Mouse (Mus musculus) midbrain, postnatal 0 days (tissue): Measurements from ENCODE around the gene Gm21992. TPM values are rescaled to one million over a fixed set of nuclear protein-coding genes. Genes with fewer than 3 reads are reported as not detected.

Source experiments
- ATAC-seq: fragments of 200-750 bp; cut with Nextera tagmentation; 2 replicates; pipeline ENCODE4 v1.8.0; 2017; ENCODE audit warnings: moderate number of reproducible peaks, mild to moderate bottlenecking, moderate TSS enrichment, moderate library complexity; ENCODE audit not compliant: low FRiP score
- DNase-seq: peaks from one replicate; pipeline ENCODE4 v3.0.0-alpha.2; 2015; ENCODE audit warnings: low spot score
- H3K27ac ChIP-seq: fragments of 300-500 bp; sonication (generic); 2 replicates; pipeline ENCODE4 v1.5.1; 2014; ENCODE audit warnings: low read depth, mild to moderate bottlenecking, low read length, mixed read lengths
- H3K27me3 ChIP-seq: fragments of 300-500 bp; sonication (generic); 2 replicates; pipeline ENCODE4 v1.6.1; 2014; ENCODE audit warnings: low read length, control low read depth, mixed read lengths; ENCODE audit not compliant: insufficient read depth
- H3K36me3 ChIP-seq: fragments of 300-500 bp; sonication (generic); 2 replicates; pipeline ENCODE4 v1.6.1; 2014; ENCODE audit warnings: low read length, control low read depth, mixed read lengths; ENCODE audit not compliant: insufficient read depth
- H3K4me1 ChIP-seq: fragments of 300-500 bp; sonication (generic); 2 replicates; pipeline ENCODE4 v1.6.1; 2014; ENCODE audit warnings: mild to moderate bottlenecking, control low read depth, antibody characterized with exemption, low read length, mixed read lengths; ENCODE audit not compliant: insufficient read depth
- H3K4me2 ChIP-seq: fragments of 300-500 bp; sonication (generic); 2 replicates; pipeline ENCODE4 v1.6.1; 2014; ENCODE audit warnings: low read depth, mild to moderate bottlenecking, low read length, mixed read lengths; ENCODE audit not compliant: poor library complexity, severe bottlenecking
- H3K4me3 ChIP-seq: fragments of 300-500 bp; sonication (generic); 2 replicates; pipeline ENCODE4 v1.5.1; 2014; ENCODE audit warnings: low read depth, mild to moderate bottlenecking, low read length, moderate library complexity
- H3K9ac ChIP-seq: fragments of 300-500 bp; sonication (generic); replicated peaks from 2 replicates; pipeline ENCODE4 v1.6.1; 2014; ENCODE audit warnings: mild to moderate bottlenecking, low read length, moderate library complexity, mixed read lengths; ENCODE audit not compliant: poor library complexity, severe bottlenecking
- H3K9me3 ChIP-seq: fragments of 300-500 bp; sonication (generic); 2 replicates; pipeline ENCODE4 v1.6.1; 2016; ENCODE audit warnings: low read length, control low read depth
- CTCF ChIP-seq: IDR thresholded peaks from 2 replicates; pipeline ENCODE4 v1.5.1; 2016; ENCODE audit warnings: antibody characterized with exemption, mild to moderate bottlenecking
- WGBS: fragments of 180-500 bp; shearing (Covaris S2); extraction: QIAGEN DNeasy Blood & Tissue Kit; methylation state at CpG from one replicate; pipeline ENCODE4 v1.1.7; 2014; 5-methylcytosine and 5-hydroxymethylcytosine counted together
- polyA plus RNA-seq: library from polyadenylated mRNA; unstranded; fragments of >200 nt; fragmentation: Nextera tagmentation; extraction: Ambion mirVana; gene quantifications from 2 replicates; pipeline ENCODE4 v1.2.1, GENCODE M21; 2015
- total RNA-seq: library from RNA; depleted of rRNA; stranded (reverse); fragments of >200 nt; gene quantifications from 2 replicates; pipeline ENCODE4 v1.2.3, GENCODE M21; 2014

Gene Gm21992
- total and polyA plus RNA-seq, 2 experiments from 2014 or later, result 8.1 to 17.9 TPM

- no peak overlapping the region for H3K9ac ChIP-seq
- H3K27me3 ChIP-seq, result no peaks in the 10 kb centered on the region
- no peak for TF ChIP-seq CTCF
- H3K27ac ChIP-seq, result no peak overlapping the region
- ATAC-seq, result no peak
- peaks cover 69% of the 10 kb centered on the region for H3K36me3 ChIP-seq
- 90% methylated on average over 5 of the region's 5 CpGs for WGBS
- H3K9me3 ChIP-seq, result no peaks in the 10 kb centered on the region
- no peak overlapping the region for H3K4me2 ChIP-seq
- DNase-seq, result no peak
- H3K4me1 ChIP-seq, result no peaks in the 10 kb centered on the region
- H3K4me3 ChIP-seq, result no peak overlapping the region
Measured at GRCm38 (mm10) chr19:4739762-4740161, 71.7 kb downstream of the Gm21992 start.

- H3K4me3 ChIP-seq, result no peak overlapping the region
- peaks cover 69% of the 10 kb centered on the region for H3K36me3 ChIP-seq
- H3K27ac ChIP-seq, result no peak overlapping the region
- ATAC-seq (no peak), DNase-seq (no peak)
- 90% methylated on average over 11 of the region's 11 CpGs for WGBS
- no peak overlapping the region for H3K9ac ChIP-seq
- H3K4me1 ChIP-seq, result no peaks in the 10 kb centered on the region
- no peaks in the 10 kb centered on the region for H3K9me3 ChIP-seq
- no peak for TF ChIP-seq CTCF
- H3K4me2 ChIP-seq, result no peak overlapping the region
- H3K27me3 ChIP-seq, result no peaks in the 10 kb centered on the region
Measured at GRCm38 (mm10) chr19:4739053-4739452, 72.4 kb downstream of the Gm21992 start.

DNA sequence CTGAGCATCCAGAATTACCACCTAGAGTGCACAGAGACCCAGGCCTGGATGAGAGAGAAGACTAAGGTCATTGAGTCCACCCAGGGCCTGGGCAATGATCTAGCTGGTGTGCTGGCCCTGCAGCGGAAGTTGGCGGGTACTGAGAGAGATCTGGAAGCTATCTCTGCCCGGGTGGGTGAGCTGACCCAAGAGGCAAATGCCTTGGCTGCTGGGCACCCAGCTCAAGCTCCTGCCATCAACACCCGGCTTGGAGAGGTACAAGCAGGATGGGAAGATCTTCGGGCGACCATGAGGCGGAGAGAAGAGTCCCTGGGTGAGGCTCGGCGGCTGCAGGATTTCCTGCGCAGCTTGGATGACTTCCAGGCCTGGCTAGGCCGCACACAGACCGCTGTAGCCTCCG lies 73.5 kb downstream of the Gm21992 start:
- H3K9ac ChIP-seq, result no peak overlapping the region
- H3K27me3 ChIP-seq, result no peaks in the 10 kb centered on the region
- ATAC-seq (no peak), DNase-seq (no peak)
- H3K4me1 ChIP-seq, result no peaks in the 10 kb centered on the region
- WGBS, result 95% methylated on average over 13 of the region's 13 CpGs
- no peak overlapping the region for H3K4me3 ChIP-seq
- H3K9me3 ChIP-seq, result no peaks in the 10 kb centered on the region
- H3K4me2 ChIP-seq, result no peak overlapping the region
- H3K36me3 ChIP-seq, result peaks cover 75% of the 10 kb centered on the region
- no peak for TF ChIP-seq CTCF
- H3K27ac ChIP-seq, result no peak overlapping the region

DNA sequence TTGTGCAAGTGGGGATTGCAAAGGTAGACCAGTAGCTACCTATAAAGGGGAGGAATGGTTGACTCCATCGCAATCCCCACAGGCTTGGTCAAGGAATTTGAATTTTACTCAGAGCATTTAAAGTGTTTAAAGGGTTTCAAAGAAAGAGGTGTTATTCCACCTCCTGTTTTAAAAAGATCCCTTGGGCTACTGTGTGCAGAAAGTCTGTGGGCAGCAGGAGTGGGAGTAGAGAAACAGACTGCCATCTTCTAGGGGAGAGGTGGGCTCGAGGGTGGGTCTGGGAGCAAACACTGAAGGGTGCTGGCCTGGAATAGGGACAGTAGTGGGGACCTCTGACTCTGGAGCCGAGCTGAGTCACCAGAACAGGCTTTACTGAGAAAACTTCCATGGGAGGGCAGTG lies 78.4 kb downstream of the Gm21992 start:
- Histone ChIP-seq H3K9me3 (no peaks in the 10 kb centered on the region), H3K4me2 (no peak overlapping the region), H3K4me1 (no peaks in the 10 kb centered on the region), H3K27me3 (no peaks in the 10 kb centered on the region), H3K9ac (no peak overlapping the region), H3K4me3 (no peak overlapping the region), H3K27ac (no peak overlapping the region), H3K36me3 (peaks cover 70% of the 10 kb centered on the region)
- no peak for TF ChIP-seq CTCF
- DNase-seq, result no peak
- ATAC-seq, result no peak
- WGBS, result 91% methylated on average over 3 of the region's 3 CpGs

- Histone ChIP-seq H3K4me3 (no peak overlapping the region), H3K9ac (no peak overlapping the region), H3K9me3 (no peaks in the 10 kb centered on the region), H3K27me3 (no peaks in the 10 kb centered on the region), H3K27ac (no peak overlapping the region), H3K4me1 (no peaks in the 10 kb centered on the region), H3K4me2 (no peak overlapping the region), H3K36me3 (peaks cover 70% of the 10 kb centered on the region)
- no peak for TF ChIP-seq CTCF
- ATAC-seq, result no peak
- no peak for DNase-seq
- 89% methylated on average over 9 of the region's 9 CpGs for WGBS
Measured at GRCm38 (mm10) chr19:4729186-4729585, 82.2 kb downstream of the Gm21992 start.

GRCm38 (mm10) chr19:4720671-4721244 lies 90.7 kb downstream of the Gm21992 start:
- DNase-seq, result no peak
- no peaks in the 10 kb centered on the region for H3K4me1 ChIP-seq
- WGBS, result 20% methylated on average over 10 of the region's 11 CpGs
- no peak overlapping the region for H3K4me3 ChIP-seq
- H3K27me3 ChIP-seq, result no peaks in the 10 kb centered on the region
- H3K9ac ChIP-seq, result no peak overlapping the region
- no peak overlapping the region for H3K4me2 ChIP-seq
- TF ChIP-seq CTCF, result no peak
- peaks cover 27% of the 10 kb centered on the region for H3K36me3 ChIP-seq
- H3K27ac ChIP-seq, result no peak overlapping the region
- ATAC-seq, result no peak
- H3K9me3 ChIP-seq, result no peaks in the 10 kb centered on the region
